19 mouse cellular contexts compared by ENCODE assay signal in genomic region chr14:17905627-17906026, GRCm38 (mm10).
DNase-seq lines count a peak whose midpoint lies in the region; ATAC-seq lines count a peak whose summit lies in the region.
"Had no signal": no experiment of that assay in that cellular context is flagged by ENCODE, and none has a peak within 500 bp of the region (broad histone marks: within the 10 kb centered on the region; RNA-seq: fewer than 3 reads in every experiment).

No protein-coding gene starts in this region.

- ATAC-seq in common myeloid progenitor, adult 5-6 weeks (replicated peaks; ENCODE audit: low read depth, poor library complexity, severe bottlenecking) = peak; percentile 61
- ATAC-seq in granulocyte monocyte progenitor cell, adult 5-6 weeks (replicated peaks; ENCODE audit: poor library complexity, severe bottlenecking) = peak; percentile 52
- ATAC-seq in megakaryocyte, adult 5-6 weeks (ENCODE audit: poor library complexity, severe bottlenecking) = 0 out of 2 replicates have a peak, but pooled peaks have one; percentile 15
- ATAC-seq: activated CD4-positive, CD25-positive, alpha-beta regulatory T cell, adult 4 months; CD4-positive, CD25-positive, alpha-beta regulatory T cell, adult 4 months; forebrain, embryonic 14.5 days; forebrain, embryonic 16.5 days; Patski had no signal

- no peak for DNase-seq in B cell, adult 2 months
- no peak for DNase-seq in adrenal gland, postnatal 10 days
- no peak for DNase-seq in left cerebral cortex, postnatal 25 days (ENCODE audit: low spot score in 2 of 2)
- DNase-seq: adrenal gland, adult 8-10 months; adrenal gland, postnatal 25 days; cerebellum, adult 11 months; cerebellum, adult 18-20 months; cerebellum, adult 9-10 months; cerebellum, postnatal 10 days; cerebellum, postnatal 25 days; embryo, embryonic 11 days had no signal

- intact Hi-C loops in left cerebral cortex, postnatal 25 days (cut with DNase I) = loop anchor here (5.0 kb wide), 1 partner anchor 243 kb away; the partner anchor contains the start of gene Thrb
